Mouse (Mus musculus): Measurements from ENCODE around the gene Fbxo46.

GRCm38 (mm10) chr7:19124713-19125112 lies 5.1 kb downstream of the Fbxo46 start:
- TF ChIP-seq GATA1 (IDR thresholded peaks at IDR 0.05; ENCODE audit: borderline replicate concordance, low read length), result no peak
- TF ChIP-seq FLI1 (IDR thresholded peaks at IDR 0.05; ENCODE audit: low read length), result no peak

Data from megakaryocyte, embryonic 14.5 days (primary cell).